Mouse (Mus musculus): ENCODE data around the gene Txndc15. TPM values are rescaled to one million over a fixed set of nuclear protein-coding genes. Genes with fewer than 3 reads are reported as not detected.
"Not testable (repeated sequence)": the region's sequence is repeated elsewhere in the genome, so short reads cannot be mapped to it uniquely, and the experiment has no call there.

The Txndc15 gene
- total RNA-seq (2014; fragmentation: Nextera tagmentation), result 17.1 and 33.5 TPM in 2 replicates
- 26.1 and 35.2 TPM in 2 replicates for total RNA-seq (2017)

GRCm38 (mm10) chr13:55714501-55715166 lies at the start of gene Txndc15:
Gene Txndc15 (plus strand): TSS chr13:55714650.
- peak; percentile 90 for ATAC-seq (replicated peaks; ENCODE audit: low FRiP score, low TSS enrichment, poor library complexity, severe bottlenecking)

GRCm38 (mm10) chr13:55668550-55668949 lies 45.9 kb upstream of the Txndc15 start:
- no peak for ATAC-seq (replicated peaks; ENCODE audit: low FRiP score, low TSS enrichment, poor library complexity, severe bottlenecking)

GRCm38 (mm10) chr13:55672711-55673110 lies 41.7 kb upstream of the Txndc15 start:
- ATAC-seq (replicated peaks; ENCODE audit: low FRiP score, low TSS enrichment, poor library complexity, severe bottlenecking), result no peak

GRCm38 (mm10) chr13:55677364-55677763 lies 37.1 kb upstream of the Txndc15 start:
- no peak for ATAC-seq (replicated peaks; ENCODE audit: low FRiP score, low TSS enrichment, poor library complexity, severe bottlenecking)

- no peak for ATAC-seq (replicated peaks; ENCODE audit: low FRiP score, low TSS enrichment, poor library complexity, severe bottlenecking)
These were observed 32.2 kb upstream of the Txndc15 start for GRCm38 (mm10) chr13:55682201-55682600.

GRCm38 (mm10) chr13:55683581-55683980 lies 30.9 kb upstream of the Txndc15 start:
- no peak for ATAC-seq (replicated peaks; ENCODE audit: low FRiP score, low TSS enrichment, poor library complexity, severe bottlenecking)

GRCm38 (mm10) chr13:55686107-55686633 lies 28.3 kb upstream of the Txndc15 start:
- no peak for ATAC-seq (replicated peaks; ENCODE audit: low FRiP score, low TSS enrichment, poor library complexity, severe bottlenecking)

GRCm38 (mm10) chr13:55687927-55688602 lies 26.4 kb upstream of the Txndc15 start:
- ATAC-seq (replicated peaks; ENCODE audit: low FRiP score, low TSS enrichment, poor library complexity, severe bottlenecking), result no peak

- peak; percentile 89 for ATAC-seq (replicated peaks; ENCODE audit: low FRiP score, low TSS enrichment, poor library complexity, severe bottlenecking)
These were observed 21.8 kb upstream of the Txndc15 start, which contains the start of gene B230219D22Rik for GRCm38 (mm10) chr13:55692535-55693242. Gene B230219D22Rik (plus strand): TSS chr13:55693124.

GRCm38 (mm10) chr13:55693243-55693721 lies 21.2 kb upstream of the Txndc15 start:
- no peak for ATAC-seq (replicated peaks; ENCODE audit: low FRiP score, low TSS enrichment, poor library complexity, severe bottlenecking)

- no peak for ATAC-seq (replicated peaks; ENCODE audit: low FRiP score, low TSS enrichment, poor library complexity, severe bottlenecking)
These were observed 20.3 kb upstream of the Txndc15 start for GRCm38 (mm10) chr13:55694110-55694509.

GRCm38 (mm10) chr13:55695989-55696388 lies 18.5 kb upstream of the Txndc15 start:
- ATAC-seq (replicated peaks; ENCODE audit: low FRiP score, low TSS enrichment, poor library complexity, severe bottlenecking), result not testable (repeated sequence)

GRCm38 (mm10) chr13:55704301-55704700 lies 10.1 kb upstream of the Txndc15 start:
- ATAC-seq (replicated peaks; ENCODE audit: low FRiP score, low TSS enrichment, poor library complexity, severe bottlenecking), result no peak

- no peak for ATAC-seq (replicated peaks; ENCODE audit: low FRiP score, low TSS enrichment, poor library complexity, severe bottlenecking)
These were observed 1.6 kb upstream of the Txndc15 start for GRCm38 (mm10) chr13:55712846-55713245.

GRCm38 (mm10) chr13:55715167-55715512 lies 690 bp downstream of the Txndc15 start:
- 0 out of 2 replicates have a peak, but pooled peaks have one; percentile 4 for ATAC-seq (replicated peaks; ENCODE audit: low FRiP score, low TSS enrichment, poor library complexity, severe bottlenecking)

- ATAC-seq (replicated peaks; ENCODE audit: low FRiP score, low TSS enrichment, poor library complexity, severe bottlenecking), result no peak
These were observed 1.6 kb downstream of the Txndc15 start for GRCm38 (mm10) chr13:55715908-55716510.

- ATAC-seq (replicated peaks; ENCODE audit: low FRiP score, low TSS enrichment, poor library complexity, severe bottlenecking), result no peak
These were observed 7.1 kb downstream of the Txndc15 start for GRCm38 (mm10) chr13:55721516-55721915.

- ATAC-seq (replicated peaks; ENCODE audit: low FRiP score, low TSS enrichment, poor library complexity, severe bottlenecking), result no peak
These were observed 7.5 kb downstream of the Txndc15 start for GRCm38 (mm10) chr13:55721995-55722394.

- ATAC-seq (replicated peaks; ENCODE audit: low FRiP score, low TSS enrichment, poor library complexity, severe bottlenecking), result no peak
These were observed 12.2 kb downstream of the Txndc15 start for GRCm38 (mm10) chr13:55726598-55727119.
